In genomic region chr2:74726551-74726950, GRCm38 (mm10) we compare ENCODE assay signal across 9 mouse cellular contexts. TPM values are rescaled to one million over a fixed set of nuclear protein-coding genes. Genes with fewer than 3 reads are reported as not detected.
DNase-seq lines count a peak whose midpoint lies in the region; ATAC-seq lines count a peak whose summit lies in the region.
"Had no signal": no experiment of that assay in that cellular context is flagged by ENCODE, and none has a peak within 500 bp of the region (broad histone marks: within the 10 kb centered on the region; RNA-seq: fewer than 3 reads in every experiment).

Gene Gm28230, plus strand, starts transcription at chr2:74726728.

- peak within 1 kb of the TSS; percentile 49 for H3K4me3 ChIP-seq in hindbrain, embryonic 16.5 days (ENCODE audit: low read length)
- H3K4me3 ChIP-seq in liver, embryonic 13.5 days (replicated peaks) = peak within 1 kb of the TSS; percentile 22; the same call in 1 of the 2 replicates

- 6% methylated on average over 5 of the region's 5 CpGs for WGBS in hindbrain, embryonic 16.5 days
- 34% methylated on average over 5 of the region's 5 CpGs for WGBS in liver, embryonic 13.5 days (ENCODE audit: insufficient replicate concordance)

- peak within 1 kb of the TSS; percentile 53 for H3K9ac ChIP-seq in hindbrain, embryonic 16.5 days (ENCODE audit: low read depth, low read length)
- no peak within 1 kb of the TSS for H3K9ac ChIP-seq in liver, embryonic 13.5 days

- no peaks in the 10 kb centered on the region for H3K9me3 ChIP-seq in hindbrain, embryonic 16.5 days (ENCODE audit: control insufficient read depth, low read length)
- no peaks in the 10 kb centered on the region for H3K9me3 ChIP-seq in liver, embryonic 13.5 days (replicated peaks)

- peak within 1 kb of the TSS; percentile 81 for H3K27ac ChIP-seq in hindbrain, embryonic 16.5 days (ENCODE audit: low read depth, low read length)
- no peak within 1 kb of the TSS for H3K27ac ChIP-seq in liver, embryonic 13.5 days

- H3K4me1 ChIP-seq in hindbrain, embryonic 16.5 days (ENCODE audit: control insufficient read depth, insufficient read depth, low read depth, low read length) = peaks cover 2% of the 10 kb centered on the region
- no peaks in the 10 kb centered on the region for H3K4me1 ChIP-seq in liver, embryonic 13.5 days (replicated peaks)

- ATAC-seq in hindbrain, embryonic 16.5 days = peak; percentile 59; the same call in 1 of the 2 replicates
- no peak for ATAC-seq in liver, embryonic 13.5 days (ENCODE audit: low read depth)
- ATAC-seq in megakaryocyte-erythroid progenitor cell, adult 5-6 weeks (replicated peaks; ENCODE audit: low FRiP score, low TSS enrichment, poor library complexity, severe bottlenecking) = no peak
- no peak for ATAC-seq in activated CD4-positive, CD25-positive, alpha-beta regulatory T cell, adult 4 months
- ATAC-seq: inflammation-experienced regulatory T-cells, adult 6 months had no signal

- H3K36me3 ChIP-seq in hindbrain, embryonic 16.5 days (ENCODE audit: control insufficient read depth, insufficient read depth, low read length) = no peaks in the 10 kb centered on the region
- H3K36me3 ChIP-seq in liver, embryonic 13.5 days = no peaks in the 10 kb centered on the region

- peak within 1 kb of the TSS; percentile 50 for H3K4me2 ChIP-seq in hindbrain, embryonic 16.5 days (ENCODE audit: low read length)
- peak within 1 kb of the TSS; percentile 35; the same call in 1 of the 2 replicates for H3K4me2 ChIP-seq in liver, embryonic 13.5 days

- H3K27me3 ChIP-seq in hindbrain, embryonic 16.5 days (replicated peaks; ENCODE audit: control insufficient read depth, insufficient read depth, low read length) = peaks cover 49% of the 10 kb centered on the region
- H3K27me3 ChIP-seq in liver, embryonic 13.5 days = peaks cover 98% of the 10 kb centered on the region

- peak; percentile 44 for DNase-seq in ovary, postnatal 36 days (ENCODE audit: low spot score)
- DNase-seq in ovary, adult 18-20 months (ENCODE audit: low spot score) = no peak
- DNase-seq in liver, embryonic 13.5 days = no peak
- DNase-seq in testis, postnatal 10 days (ENCODE audit: low spot score) = no peak

RNA-seq across cellular contexts. Expression of gene Gm28230, which starts in this region (rescaled TPM):
- polyA plus RNA-seq in hindbrain, embryonic 16.5 days (2015; fragmentation: Nextera tagmentation; extraction: Ambion mirVana) = 0.45 and 0.72 TPM in 2 replicates
- polyA plus RNA-seq in liver, embryonic 13.5 days (2015; fragmentation: Nextera tagmentation; extraction: Ambion mirVana) = not detected in 2 replicates
- not detected in 2 replicates for total RNA-seq in megakaryocyte-erythroid progenitor cell, adult 5-6 weeks (2014; fragmentation: Nextera tagmentation)
- total RNA-seq in megakaryocyte-erythroid progenitor cell, adult 5-6 weeks (2017) = not detected in 2 replicates
- not detected for polyA plus RNA-seq in activated CD4-positive, CD25-positive, alpha-beta regulatory T cell, adult 4 months (2017; shearing (Covaris generic))
- polyA plus RNA-seq: inflammation-experienced regulatory T-cells, adult 6 months; spleen, adult 2 months had no signal

Comparison
In these comparisons a context has a peak if more than half of its experiments do, and no peak if none do; other contexts are left out.
1. Peak in ATAC-seq, H3K4me3 ChIP-seq, H3K27ac ChIP-seq, H3K9ac ChIP-seq and H3K4me2 ChIP-seq in hindbrain, embryonic 16.5 days; RNA of the gene not detected or under 1 TPM.